Mouse (Mus musculus) NIH3T3 (cell line): Measurements from ENCODE around the gene Btnl1.

ENCODE experiments used
- DNase-seq: peaks from one replicate; pipeline ENCODE4 v3.0.0-alpha.2; 2012; ENCODE audit warnings: low read depth

The Btnl1 gene

DNA sequence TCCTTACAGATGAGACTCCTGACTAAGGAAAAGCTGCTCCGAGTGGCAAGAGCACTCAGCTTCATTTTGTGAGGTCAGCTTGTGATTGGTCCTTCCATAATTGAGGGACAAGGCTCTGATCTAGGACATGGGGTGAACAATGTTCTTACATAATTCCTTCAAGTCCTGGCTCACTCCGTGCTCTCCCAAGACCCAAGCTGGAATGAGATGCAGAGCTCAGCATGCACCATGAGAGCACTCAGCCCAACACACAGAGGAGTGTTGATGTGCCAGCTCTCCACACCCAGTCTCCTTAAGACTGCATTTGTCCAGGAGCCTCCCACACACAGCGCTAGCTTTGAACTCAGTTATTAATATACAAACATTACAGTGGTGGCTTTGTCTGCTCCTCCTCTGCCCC, 7.8 kb downstream of the Btnl1 start:
- DNase-seq = no peak

DNA sequence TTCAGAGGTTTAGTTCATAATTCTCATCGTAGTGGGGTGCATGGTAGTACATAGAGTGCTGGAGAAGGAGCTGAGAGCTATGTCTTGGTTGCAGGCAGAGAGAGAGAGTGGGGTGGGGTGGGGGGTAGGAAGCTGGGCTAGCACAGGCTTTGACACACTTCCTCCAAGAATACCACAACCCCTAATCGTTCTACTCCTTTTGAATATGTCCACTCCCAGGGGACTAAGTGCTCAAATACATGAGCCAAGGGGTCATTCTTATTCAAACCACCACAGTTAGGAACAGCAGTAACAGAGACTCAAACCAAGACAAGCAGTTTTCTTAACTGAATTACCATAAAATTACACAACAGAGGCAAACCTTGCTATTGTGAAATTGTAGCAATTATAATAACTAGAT, 9.7 kb downstream of the Btnl1 start:
- DNase-seq = no peak

DNA sequence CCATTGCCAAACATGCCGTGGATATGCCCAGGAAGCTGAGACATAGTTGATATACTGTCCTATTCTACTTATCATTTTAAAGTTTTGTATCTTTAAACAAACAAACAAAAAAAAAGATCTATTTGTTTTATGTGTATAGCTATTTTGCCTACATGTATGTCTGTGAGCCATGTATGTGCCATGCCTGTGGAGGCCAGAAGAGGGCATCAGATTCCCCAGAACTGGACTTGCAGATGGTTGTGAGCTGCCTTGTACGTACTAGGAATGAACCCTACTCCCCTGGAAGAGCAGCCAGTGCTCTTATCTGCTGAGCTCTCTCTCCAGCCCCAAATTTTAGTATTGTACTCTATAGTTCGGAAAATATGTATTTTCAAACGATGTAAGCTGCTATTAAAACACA, 11.6 kb downstream of the Btnl1 start:
- DNase-seq = peak; percentile 30

DNA sequence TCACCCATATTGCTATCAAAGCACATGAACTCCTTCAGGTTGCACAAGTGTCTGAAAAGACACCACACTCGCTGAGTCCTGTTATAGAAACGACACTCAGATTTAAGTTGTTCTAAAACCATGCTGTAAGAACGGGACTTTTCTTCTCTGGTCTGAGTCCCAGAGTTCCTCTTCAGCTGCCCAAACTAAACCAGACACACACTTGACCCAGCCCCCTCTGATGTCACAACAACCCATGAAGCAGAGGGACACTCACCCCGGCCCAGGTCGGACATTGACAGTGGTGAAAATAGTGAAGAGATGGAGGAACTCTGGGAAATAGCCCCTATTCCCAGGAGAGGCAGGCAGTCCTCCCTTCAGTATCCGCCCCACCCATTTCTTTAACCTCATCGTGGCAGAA, 14.6 kb downstream of the Btnl1 start:
- no peak for DNase-seq

DNA sequence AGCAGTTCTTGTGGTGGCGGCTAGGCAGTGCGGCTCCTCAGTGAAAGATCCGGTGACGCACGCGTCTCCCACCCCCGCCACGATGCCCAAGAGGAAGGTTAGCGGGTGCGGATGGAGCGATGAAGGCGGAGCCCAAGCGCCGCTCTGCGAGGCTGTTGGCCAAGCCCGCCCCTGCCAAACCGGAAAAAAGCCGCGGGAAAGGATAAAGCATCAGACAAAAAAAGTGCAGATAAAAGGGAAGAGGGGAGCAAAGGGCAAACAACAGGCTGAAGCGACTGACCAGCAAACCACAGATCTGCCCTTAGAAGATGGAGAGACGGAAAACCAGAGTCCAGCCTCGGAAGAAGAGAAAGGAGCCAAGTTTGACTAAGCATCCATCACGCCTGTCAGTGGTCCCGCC, 15.4 kb downstream of the Btnl1 start:
- no peak for DNase-seq

DNA sequence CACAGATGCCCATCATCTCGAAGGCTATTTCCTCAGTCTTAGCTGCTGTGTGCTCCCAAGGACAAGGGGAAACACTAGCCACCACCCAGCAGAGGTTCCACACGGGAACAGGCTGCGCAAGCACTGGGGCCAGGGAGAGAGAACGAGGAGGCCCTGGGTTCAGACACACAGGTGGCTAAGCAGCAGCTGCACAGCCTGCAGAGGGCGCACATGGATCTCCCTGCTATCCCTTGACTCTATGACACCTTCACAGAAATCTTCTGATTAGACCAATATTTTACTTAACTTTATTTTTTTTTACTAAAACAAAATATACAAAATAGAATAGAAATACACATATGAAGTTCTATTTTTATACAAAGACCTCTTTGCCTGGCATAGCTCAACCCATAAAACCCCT, 20.4 kb downstream of the Btnl1 start:
- DNase-seq = no peak

DNA sequence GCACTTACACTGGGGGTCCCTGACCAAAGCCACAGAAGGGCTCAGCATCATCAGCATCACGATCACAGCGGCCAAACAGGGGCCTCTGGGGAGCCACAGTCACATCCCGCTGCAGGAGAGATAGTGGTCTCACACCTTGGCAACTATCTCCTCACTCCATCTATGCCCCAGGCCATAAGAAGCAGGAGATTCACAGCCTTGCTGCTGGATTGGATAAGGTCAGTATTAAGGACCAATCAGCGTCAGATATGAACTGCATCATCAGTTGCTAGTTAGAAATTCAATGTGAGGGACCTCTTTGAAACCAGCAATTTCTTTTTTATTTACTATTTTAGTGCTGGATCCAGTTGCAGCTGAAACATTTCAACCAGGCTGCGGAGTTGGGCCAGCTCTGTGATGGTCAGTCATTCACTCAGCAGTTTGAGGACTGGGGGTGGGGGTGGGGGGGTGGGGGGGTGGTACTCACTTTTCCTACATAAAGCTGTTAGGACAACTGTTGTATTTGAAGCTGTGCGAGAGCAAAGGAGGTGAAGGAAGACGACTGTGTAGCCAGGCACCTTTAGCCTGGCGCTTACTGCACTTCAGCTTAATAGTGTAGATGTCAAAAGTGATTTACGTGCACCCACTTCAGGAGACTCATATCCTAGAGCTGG, 21.3 kb downstream of the Btnl1 start:
- DNase-seq = peak; percentile 66

DNA sequence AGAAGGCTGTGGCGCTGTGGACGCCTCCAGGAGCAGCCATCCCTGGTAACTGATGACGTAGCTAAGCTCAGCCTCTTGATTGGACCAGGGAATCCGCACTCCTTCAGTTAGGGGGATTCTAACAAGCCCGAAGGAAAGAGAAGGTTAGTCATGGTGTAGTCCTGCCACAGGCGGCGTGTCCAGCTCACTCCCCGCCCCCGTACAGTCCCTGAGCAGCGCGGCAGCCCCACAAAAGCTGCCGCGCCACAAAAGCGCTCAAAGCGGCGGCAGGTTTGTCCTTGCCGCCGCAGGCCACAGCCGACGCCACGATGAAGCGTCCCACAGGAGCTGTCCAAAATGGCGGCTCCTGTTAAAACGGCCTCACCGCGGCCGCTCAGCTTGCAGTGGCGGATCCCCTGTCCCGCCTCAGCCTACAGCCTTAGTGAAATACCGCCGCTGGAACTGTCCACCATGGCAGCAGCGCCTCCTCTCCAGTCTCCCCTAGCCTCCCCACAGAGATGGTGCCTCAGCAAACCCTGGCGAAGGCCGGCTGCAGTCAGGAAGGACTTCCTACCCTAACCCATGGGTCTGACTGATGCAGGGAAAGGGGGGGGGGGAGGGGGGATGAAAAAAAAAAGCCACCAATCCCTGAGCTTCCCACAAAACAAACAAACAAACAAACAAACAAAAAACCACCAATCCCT, 21.9 kb downstream of the Btnl1 start, which contains the start of gene BC051142:
BC051142 (plus strand) TSS at position 110 of the 683 bp plus-strand sequence.
- DNase-seq = no peak

DNA sequence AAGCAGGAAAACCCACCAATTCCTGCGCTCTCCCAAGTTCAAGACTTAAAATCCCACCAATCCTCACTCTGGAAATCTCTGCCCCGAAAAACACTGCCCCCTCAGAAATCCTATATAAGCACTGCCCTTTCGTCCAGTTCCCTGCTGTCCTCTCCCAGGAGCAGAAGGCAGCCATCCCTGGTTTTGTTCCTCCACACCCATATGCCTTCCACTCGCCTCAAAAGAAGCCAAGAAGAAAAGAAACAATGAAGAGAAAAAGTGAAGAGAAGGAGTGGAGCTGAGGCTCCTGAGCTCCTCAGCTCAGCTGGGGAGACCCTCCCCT, 22.4 kb downstream of the Btnl1 start:
- no peak for DNase-seq

DNA sequence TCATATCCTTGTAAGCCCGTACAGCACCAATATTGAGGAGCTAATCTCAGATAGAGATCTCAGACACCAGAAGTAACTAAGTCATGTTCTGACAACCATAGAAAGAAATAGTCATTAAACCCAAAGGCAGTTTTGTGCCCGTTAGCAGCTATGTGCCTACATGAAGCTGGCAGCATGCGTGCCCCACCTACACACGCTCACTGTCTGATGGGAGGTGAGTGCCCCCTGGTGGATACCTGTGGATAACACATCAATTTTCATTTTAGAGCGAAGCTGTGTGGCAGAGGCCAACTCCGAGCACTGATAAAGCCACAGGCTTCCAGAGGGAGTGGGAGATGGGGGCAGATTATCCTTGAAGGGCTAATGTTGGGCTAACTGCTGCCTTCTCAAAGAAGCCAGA, 34.2 kb downstream of the Btnl1 start:
- peak; percentile 58 for DNase-seq

DNA sequence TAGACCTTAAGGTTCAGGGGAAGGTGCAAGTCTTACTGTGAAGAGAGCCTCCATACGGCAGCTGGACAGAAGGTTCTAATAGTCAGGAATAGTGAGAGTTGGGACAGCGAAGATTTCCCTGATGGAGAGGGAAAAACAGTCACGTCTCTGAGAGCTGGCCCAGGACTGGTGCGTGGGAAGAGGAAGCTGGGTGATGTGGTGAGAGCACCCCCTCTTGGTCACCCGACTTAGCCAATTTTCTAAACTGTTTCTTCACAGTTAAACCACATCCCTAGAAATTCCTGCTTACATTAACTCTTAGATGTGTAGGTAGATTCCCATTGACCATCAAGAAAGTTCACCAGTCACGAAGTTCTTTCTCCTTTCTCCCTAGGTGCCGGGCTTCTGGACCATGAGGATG, 43.1 kb downstream of the Btnl1 start:
- no peak for DNase-seq

DNA sequence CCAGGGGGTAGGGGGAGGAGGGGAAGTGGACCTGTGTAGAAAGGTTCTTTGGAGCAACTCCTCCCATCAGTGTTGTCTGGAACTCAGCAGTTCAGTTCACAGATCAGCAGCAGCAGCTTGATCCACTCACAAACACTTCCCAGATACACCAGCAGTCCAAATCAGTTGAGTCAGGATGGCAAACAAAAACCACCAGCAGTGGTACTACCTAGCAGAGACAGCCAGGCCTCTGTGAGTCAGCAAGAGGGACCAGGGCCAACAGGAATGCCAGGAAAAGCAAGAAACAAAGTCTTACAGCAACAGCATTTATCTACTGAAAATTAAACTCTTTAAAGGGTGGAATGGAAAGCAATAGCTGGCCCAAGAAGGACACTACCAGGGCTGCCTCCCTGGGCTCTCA, 50.7 kb downstream of the Btnl1 start:
- peak; percentile 39 for DNase-seq
